Mouse (Mus musculus): ENCODE data around the gene Errfi1. TPM values are rescaled to one million over a fixed set of nuclear protein-coding genes. Genes with fewer than 3 reads are reported as not detected.
A peak's percentile ranks its signal among the peaks of the same experiment; 100 is the strongest.

Errfi1 gene
- polyA plus RNA-seq, 1 experiment from 2014 or later = 14.0 TPM

DNA sequence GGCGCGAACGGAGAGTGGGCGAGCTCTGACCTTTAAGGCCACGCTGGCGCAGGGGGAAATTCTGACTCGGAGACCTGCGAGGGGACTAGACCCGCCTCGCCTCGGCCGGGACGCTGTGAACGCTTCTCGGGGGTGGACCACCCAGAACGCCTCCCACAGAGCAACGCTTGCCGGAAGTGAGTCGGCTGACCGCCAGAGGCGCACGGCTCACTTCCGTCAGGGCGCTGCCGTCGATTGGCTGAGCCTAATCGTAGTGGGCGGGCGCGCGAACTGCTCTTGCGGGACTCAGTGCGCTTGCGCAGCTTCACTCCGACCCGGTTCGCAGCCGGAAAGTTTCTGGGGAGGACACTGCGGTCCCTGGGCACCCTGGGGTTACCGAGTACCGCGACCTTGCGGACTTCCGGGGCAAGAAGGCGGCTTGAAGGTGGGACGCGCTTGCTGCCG is 60.6 kb downstream of the Errfi1 start, which contains the start of the genes Park7 and Tnfrsf9:
TSS of gene Park7 (minus strand) at position 148 of the 444 bp plus-strand sequence.
TSS of gene Tnfrsf9 (plus strand) at position 273 of the 444 bp plus-strand sequence.
- Histone ChIP-seq H3K4me2 (peak within 1 kb of the TSS; percentile 67), H3K9ac (peak within 1 kb of the TSS; percentile 77), H3K27me3 (replicated peaks) (no peaks in the 10 kb centered on the region), H3K36me3 (no peaks in the 10 kb centered on the region), H3K9me3 (replicated peaks) (no peaks in the 10 kb centered on the region), H3K27ac (ENCODE audit: poor library complexity, severe bottlenecking) (peak within 1 kb of the TSS; percentile 83), H3K4me1 (replicated peaks) (peaks cover 19% of the 10 kb centered on the region), H3K4me3 (peak within 1 kb of the TSS; percentile 60)
- peak; percentile 89 for ATAC-seq (ENCODE audit: insufficient number of reproducible peaks, low FRiP score)
- WGBS = under 1% methylated on average over 48 of the region's 48 CpGs

DNA sequence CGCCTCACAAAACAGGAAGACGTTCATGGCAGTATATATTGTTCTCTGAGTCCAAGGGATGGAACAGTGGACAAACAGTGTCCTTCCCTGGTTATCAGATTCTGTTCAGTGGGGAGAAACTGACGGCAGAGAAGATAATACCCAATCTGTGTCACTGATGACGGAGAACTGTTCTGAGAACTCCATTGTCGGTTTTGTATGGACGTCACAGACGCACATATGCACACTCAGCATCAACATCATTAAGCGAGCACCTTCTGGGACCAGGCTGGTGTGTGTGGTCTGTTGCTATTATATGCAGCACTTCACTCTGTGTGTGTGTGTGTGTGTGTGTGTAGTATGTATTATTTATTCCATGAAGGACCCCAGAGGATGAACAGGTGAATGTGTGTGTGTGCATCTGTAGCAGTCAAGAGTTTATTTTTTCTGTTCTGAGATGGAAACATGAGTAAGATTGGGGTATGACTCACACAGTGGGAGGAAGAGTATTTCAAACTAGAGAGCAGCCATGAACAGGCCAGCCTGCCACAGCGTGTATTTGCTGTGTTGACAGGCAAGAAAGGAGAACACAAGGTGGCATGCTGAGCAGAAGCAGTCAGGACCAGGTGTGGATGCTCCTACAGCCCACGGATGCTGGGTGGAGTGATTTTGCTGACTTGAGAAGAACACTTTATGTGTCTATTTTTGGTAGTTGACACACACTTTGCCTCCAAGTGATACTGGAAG is 61.6 kb downstream of the Errfi1 start:
- Histone ChIP-seq H3K4me1 (replicated peaks) (peaks cover 19% of the 10 kb centered on the region), H3K27me3 (replicated peaks) (no peaks in the 10 kb centered on the region), H3K27ac (ENCODE audit: poor library complexity, severe bottlenecking) (peak overlapping the region; percentile 83), H3K4me2 (peak overlapping the region; percentile 67), H3K9me3 (replicated peaks) (no peaks in the 10 kb centered on the region), H3K4me3 (peak overlapping the region; percentile 60), H3K9ac (peak overlapping the region; percentile 75), H3K36me3 (no peaks in the 10 kb centered on the region)
- ATAC-seq (ENCODE audit: insufficient number of reproducible peaks, low FRiP score) = no peak
- 50% methylated on average over 10 of the region's 10 CpGs for WGBS

DNA sequence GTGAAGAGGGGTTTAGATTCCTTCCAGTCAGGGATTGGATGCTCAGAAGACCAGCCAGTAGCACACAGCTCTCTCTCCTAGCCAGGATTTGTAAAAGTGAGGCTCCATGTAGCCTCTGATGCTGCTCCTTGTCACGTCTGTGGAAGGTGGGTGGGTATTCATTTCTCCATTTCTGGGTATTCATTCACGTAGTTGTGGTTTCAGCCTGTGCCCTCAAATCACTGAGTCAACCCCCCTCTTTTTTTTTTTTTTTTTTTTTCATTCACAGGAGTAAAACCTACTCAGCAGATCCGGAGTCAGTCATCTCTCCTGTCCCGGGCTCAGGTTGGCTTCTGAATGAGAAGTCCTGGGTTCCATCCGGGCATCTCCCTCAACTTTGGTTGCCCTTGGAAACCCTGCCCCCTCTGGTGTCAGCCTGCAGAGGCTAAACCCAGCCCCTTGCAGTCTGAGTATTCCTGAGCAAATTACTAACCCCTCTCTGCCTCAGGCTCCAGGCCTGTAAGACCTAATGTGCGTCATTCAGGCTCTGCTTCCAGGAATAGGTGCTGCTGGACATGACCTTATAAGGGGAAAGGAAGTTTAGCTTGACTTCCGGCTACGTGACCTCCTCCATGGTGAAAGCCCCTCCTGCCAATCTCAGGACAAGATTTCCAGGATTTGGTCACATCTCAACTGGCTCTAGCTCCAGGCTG is 63.8 kb downstream of the Errfi1 start:
- 44% methylated on average over 8 of the region's 8 CpGs for whole genome bisulfite sequencing
- Histone ChIP-seq H3K4me2 (no peak overlapping the region), H3K27me3 (replicated peaks) (no peaks in the 10 kb centered on the region), H3K4me1 (replicated peaks) (peaks cover 19% of the 10 kb centered on the region), H3K27ac (ENCODE audit: poor library complexity, severe bottlenecking) (no peak overlapping the region), H3K9ac (no peak overlapping the region), H3K36me3 (no peaks in the 10 kb centered on the region), H3K9me3 (replicated peaks) (no peaks in the 10 kb centered on the region), H3K4me3 (no peak overlapping the region)
- no peak for ATAC-seq (ENCODE audit: insufficient number of reproducible peaks, low FRiP score)

Other genes starting within 250 kb of the Errfi1 start
- not detected in 2 replicates for gene Slc45a1, start 201.7 kb upstream of the Errfi1 start, polyA plus RNA-seq (2016; fragmentation: Nextera tagmentation; extraction: Ambion mirVana)
- gene Park7, start 60.5 kb downstream of the Errfi1 start, polyA plus RNA-seq (2016; fragmentation: Nextera tagmentation; extraction: Ambion mirVana) = 306 and 308 TPM in 2 replicates
- gene Tnfrsf9, start 60.6 kb downstream of the Errfi1 start, polyA plus RNA-seq (2016; fragmentation: Nextera tagmentation; extraction: Ambion mirVana) = 0.28 and 0.37 TPM in 2 replicates
- gene Uts2, start 143.2 kb downstream of the Errfi1 start, polyA plus RNA-seq (2016; fragmentation: Nextera tagmentation; extraction: Ambion mirVana) = not detected in 2 replicates
- 7.2 and 8.7 TPM in 2 replicates for gene Per3, start 190.7 kb downstream of the Errfi1 start, polyA plus RNA-seq (2016; fragmentation: Nextera tagmentation; extraction: Ambion mirVana)
- gene Vamp3, start 204.0 kb downstream of the Errfi1 start, polyA plus RNA-seq (2016; fragmentation: Nextera tagmentation; extraction: Ambion mirVana) = 100 and 109 TPM in 2 replicates
- not detected in 2 replicates for gene Gm13090, start 235.7 kb downstream of the Errfi1 start, polyA plus RNA-seq (2016; fragmentation: Nextera tagmentation; extraction: Ambion mirVana)